Mouse (Mus musculus) neural tube, embryonic 11.5 days (tissue): ENCODE results near the gene Poc1a. TPM values are rescaled to one million over a fixed set of nuclear protein-coding genes. Genes with fewer than 3 reads are reported as not detected.

Experiments
- ATAC-seq: fragments of 200-750 bp; cut with Nextera tagmentation; 2 replicates; pipeline ENCODE4 v1.8.0; 2017; ENCODE audit warnings: moderate number of reproducible peaks, mild to moderate bottlenecking, moderate TSS enrichment, moderate library complexity; ENCODE audit not compliant: insufficient read depth, low FRiP score, low TSS enrichment
- DNase-seq: peaks from one replicate; pipeline ENCODE4 v3.0.0-alpha.2; 2015; ENCODE audit warnings: low spot score
- H3K27ac ChIP-seq: fragments of 300-500 bp; sonication (generic); 2 replicates; pipeline ENCODE4 v1.5.1; 2014; ENCODE audit warnings: low read depth, mild to moderate bottlenecking, low read length
- H3K27me3 ChIP-seq: fragments of 300-500 bp; sonication (generic); 2 replicates; pipeline ENCODE4 v1.6.1; 2014; ENCODE audit warnings: mild to moderate bottlenecking, low read length, mixed read lengths; ENCODE audit not compliant: control insufficient read depth, insufficient read depth
- H3K36me3 ChIP-seq: fragments of 300-500 bp; sonication (generic); 2 replicates; pipeline ENCODE4 v1.6.1; 2014; ENCODE audit warnings: mild to moderate bottlenecking, low read length, moderate library complexity, mixed read lengths; ENCODE audit not compliant: control insufficient read depth, insufficient read depth
- H3K4me1 ChIP-seq: fragments of 300-500 bp; sonication (generic); 2 replicates; pipeline ENCODE4 v1.6.1; 2014; ENCODE audit warnings: low read length, mixed read lengths; ENCODE audit not compliant: control insufficient read depth, insufficient read depth
- H3K4me2 ChIP-seq: fragments of 300-500 bp; sonication (generic); 2 replicates; pipeline ENCODE4 v1.6.1; 2014; ENCODE audit warnings: low read depth, mild to moderate bottlenecking, moderate library complexity
- H3K4me3 ChIP-seq: fragments of 300-500 bp; sonication (generic); 2 replicates; pipeline ENCODE4 v1.5.1; 2014; ENCODE audit warnings: low read depth, low read length
- H3K9ac ChIP-seq: fragments of 300-500 bp; sonication (generic); 2 replicates; pipeline ENCODE4 v1.6.1; 2014; ENCODE audit warnings: mild to moderate bottlenecking, low read length
- H3K9me3 ChIP-seq: fragments of 300-500 bp; sonication (generic); 2 replicates; pipeline ENCODE4 v1.6.1; 2016; ENCODE audit warnings: low read length; ENCODE audit not compliant: control insufficient read depth
- WGBS: fragments of 180-500 bp; shearing (Covaris S2); extraction: QIAGEN DNeasy Blood & Tissue Kit; methylation state at CpG from one replicate; pipeline ENCODE4 v1.1.7; 2014; 5-methylcytosine and 5-hydroxymethylcytosine counted together
- polyA plus RNA-seq: library from polyadenylated mRNA; unstranded; fragments of >200 nt; fragmentation: Nextera tagmentation; extraction: Ambion mirVana; gene quantifications from 2 replicates; pipeline ENCODE4 v1.2.1, GENCODE M21; 2014

Gene Poc1a
- polyA plus RNA-seq, 1 experiment from 2014 or later, result 26.6 TPM

DNA sequence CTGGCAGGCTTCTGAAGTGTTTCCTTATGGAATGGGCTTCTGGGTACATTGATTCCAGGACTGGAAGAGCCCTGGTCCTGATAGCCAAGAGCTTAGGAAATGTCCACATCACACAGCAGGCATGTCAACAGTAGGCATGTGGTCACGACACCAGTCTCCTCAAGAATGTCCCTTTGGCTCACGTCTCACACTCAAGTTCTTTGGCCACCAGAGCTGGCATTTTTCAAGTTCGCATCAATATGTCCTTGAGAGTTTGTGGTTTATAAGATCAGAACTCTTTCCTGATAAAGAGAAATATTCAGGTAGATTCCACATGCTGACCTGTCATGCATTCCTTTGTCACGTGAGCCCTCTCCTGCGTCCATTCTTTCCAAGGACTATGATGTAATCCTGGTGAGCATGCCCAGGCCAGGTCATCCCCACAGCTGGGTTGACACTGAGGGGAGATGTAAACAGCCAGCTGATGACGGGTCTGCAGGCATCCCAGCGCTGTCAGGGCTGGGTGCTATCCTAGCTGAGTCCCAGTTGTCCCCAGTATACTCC is 47.3 kb downstream of the Poc1a start:
- ATAC-seq (no peak), DNase-seq (no peak)
- Histone ChIP-seq H3K9ac (no peak overlapping the region), H3K9me3 (no peaks in the 10 kb centered on the region), H3K36me3 (no peaks in the 10 kb centered on the region), H3K4me2 (no peak overlapping the region), H3K4me1 (no peaks in the 10 kb centered on the region; the same call in 1 of the 2 replicates), H3K27me3 (no peaks in the 10 kb centered on the region), H3K4me3 (no peak overlapping the region), H3K27ac (no peak overlapping the region)
- 79% methylated on average over 7 of the region's 7 CpGs for WGBS

- H3K4me3 ChIP-seq, result no peak overlapping the region
- no peak overlapping the region for H3K27ac ChIP-seq
- no peak overlapping the region for H3K4me2 ChIP-seq
- no peaks in the 10 kb centered on the region for H3K36me3 ChIP-seq
- H3K9ac ChIP-seq, result no peak overlapping the region
- 67% methylated on average over 5 of the region's 5 CpGs for WGBS
- H3K9me3 ChIP-seq, result no peaks in the 10 kb centered on the region
- ATAC-seq (no peak), DNase-seq (no peak)
- no peaks in the 10 kb centered on the region; the same call in 1 of the 2 replicates for H3K4me1 ChIP-seq
- no peaks in the 10 kb centered on the region for H3K27me3 ChIP-seq
These were observed 48.1 kb downstream of the Poc1a start for GRCm38 (mm10) chr9:106328772-106329511.

GRCm38 (mm10) chr9:106332746-106333145 is 51.9 kb downstream of the Poc1a start:
- Histone ChIP-seq H3K36me3 (no peaks in the 10 kb centered on the region), H3K27me3 (no peaks in the 10 kb centered on the region), H3K4me1 (peaks cover 5% of the 10 kb centered on the region; the same call in 1 of the 2 replicates), H3K4me2 (no peak overlapping the region), H3K9ac (no peak overlapping the region), H3K4me3 (no peak overlapping the region), H3K27ac (no peak overlapping the region), H3K9me3 (no peaks in the 10 kb centered on the region)
- no peak for ATAC-seq
- 86% methylated on average over 3 of the region's 3 CpGs for WGBS
- no peak for DNase-seq

- Histone ChIP-seq H3K9ac (no peak overlapping the region), H3K27ac (peak overlapping the region; percentile 62; the same call in 1 of the 2 replicates)
- WGBS, result 79% methylated on average over 9 of the region's 9 CpGs
These were observed 56.8 kb downstream of the Poc1a start for GRCm38 (mm10) chr9:106337620-106338019.

DNA sequence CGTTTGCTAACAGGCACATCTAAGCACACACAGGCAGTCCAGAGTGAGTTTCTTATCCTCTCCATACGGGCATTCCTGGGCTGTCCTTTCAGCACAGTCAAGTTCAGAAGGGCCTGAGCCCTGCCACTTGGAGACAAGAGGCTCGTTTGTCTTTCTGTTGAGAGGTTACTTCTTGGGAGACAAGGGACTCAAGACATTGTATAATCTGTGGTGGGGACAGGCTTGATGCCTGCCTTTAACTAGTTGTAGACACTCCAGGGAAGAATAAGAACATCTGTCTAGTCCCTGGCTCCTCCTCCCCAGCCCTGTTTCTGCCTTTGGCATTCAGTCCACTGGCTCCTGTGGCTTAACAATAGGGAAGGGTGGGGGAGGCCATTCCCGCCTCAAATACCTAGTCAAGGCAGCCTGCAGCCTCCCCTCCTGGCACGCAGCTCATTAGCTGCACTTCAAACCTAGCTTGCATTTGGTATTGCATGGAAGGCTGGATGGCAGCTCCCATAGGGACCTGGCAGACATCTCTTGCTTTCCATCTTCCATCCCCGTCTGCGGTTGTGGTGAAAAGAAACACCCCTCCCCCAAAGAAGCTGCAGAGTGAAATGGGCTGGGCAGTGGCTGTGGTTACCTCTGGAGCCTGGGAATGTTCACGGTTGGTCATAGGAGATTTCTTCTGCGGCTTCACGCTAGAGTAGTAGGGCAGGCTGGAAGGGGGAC is 57.8 kb downstream of the Poc1a start:
- DNase-seq (peak; percentile 53), ATAC-seq (peak; percentile 48; the same call in 1 of the 2 replicates)
- Histone ChIP-seq H3K4me2 (no peak overlapping the region), H3K27me3 (no peaks in the 10 kb centered on the region), H3K27ac (peak overlapping the region; percentile 62), H3K9ac (peak overlapping the region; percentile 44), H3K4me3 (no peak overlapping the region), H3K4me1 (peaks cover 26% of the 10 kb centered on the region), H3K9me3 (no peaks in the 10 kb centered on the region), H3K36me3 (no peaks in the 10 kb centered on the region)
- 13% methylated on average over 10 of the region's 10 CpGs for WGBS

More at GRCm38 (mm10) chr9:106337620-106338019, 56.8 kb downstream of the Poc1a start:
- H3K36me3 ChIP-seq, result no peaks in the 10 kb centered on the region
- ATAC-seq, result no peak
- no peak overlapping the region for H3K4me3 ChIP-seq
- H3K9me3 ChIP-seq, result no peaks in the 10 kb centered on the region
- H3K4me2 ChIP-seq, result no peak overlapping the region
- H3K27me3 ChIP-seq, result no peaks in the 10 kb centered on the region
- no peak for DNase-seq
- peaks cover 26% of the 10 kb centered on the region for H3K4me1 ChIP-seq

DNA sequence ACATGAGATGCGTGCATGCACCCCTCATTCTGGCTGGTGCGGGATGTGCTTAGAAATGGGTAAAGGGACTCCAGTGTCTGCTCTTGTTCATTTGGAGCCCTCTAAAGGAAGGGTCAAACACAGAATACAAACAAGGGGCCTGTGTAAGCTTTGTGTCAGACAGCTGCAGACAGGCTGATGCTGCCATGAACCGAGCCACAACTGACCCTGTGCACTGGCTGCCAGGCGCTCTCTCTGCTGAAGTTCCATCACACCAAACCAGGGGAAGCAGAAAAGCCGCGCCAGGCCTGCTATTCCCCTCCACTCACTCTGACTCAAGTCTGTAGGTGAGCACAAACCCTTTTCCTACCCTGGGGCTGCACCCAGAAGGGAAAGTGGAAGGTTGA is 58.3 kb downstream of the Poc1a start:
- no peaks in the 10 kb centered on the region for H3K27me3 ChIP-seq
- no peak for ATAC-seq
- 63% methylated on average over 6 of the region's 6 CpGs for WGBS
- no peaks in the 10 kb centered on the region for H3K9me3 ChIP-seq
- peaks cover 26% of the 10 kb centered on the region for H3K4me1 ChIP-seq
- H3K27ac ChIP-seq, result peak overlapping the region; percentile 62
- no peak overlapping the region for H3K4me3 ChIP-seq
- no peaks in the 10 kb centered on the region for H3K36me3 ChIP-seq
- DNase-seq, result no peak
- H3K9ac ChIP-seq, result peak overlapping the region; percentile 44
- no peak overlapping the region for H3K4me2 ChIP-seq

- WGBS, result 87% methylated on average over 4 of the region's 4 CpGs
- Histone ChIP-seq H3K4me2 (no peak overlapping the region), H3K27ac (peak overlapping the region; percentile 62; the same call in 1 of the 2 replicates), H3K9me3 (no peaks in the 10 kb centered on the region), H3K9ac (no peak overlapping the region), H3K27me3 (no peaks in the 10 kb centered on the region), H3K36me3 (no peaks in the 10 kb centered on the region), H3K4me1 (peaks cover 26% of the 10 kb centered on the region), H3K4me3 (no peak overlapping the region)
- no peak for ATAC-seq
- no peak for DNase-seq
These were observed 58.9 kb downstream of the Poc1a start for GRCm38 (mm10) chr9:106339730-106340129.

DNA sequence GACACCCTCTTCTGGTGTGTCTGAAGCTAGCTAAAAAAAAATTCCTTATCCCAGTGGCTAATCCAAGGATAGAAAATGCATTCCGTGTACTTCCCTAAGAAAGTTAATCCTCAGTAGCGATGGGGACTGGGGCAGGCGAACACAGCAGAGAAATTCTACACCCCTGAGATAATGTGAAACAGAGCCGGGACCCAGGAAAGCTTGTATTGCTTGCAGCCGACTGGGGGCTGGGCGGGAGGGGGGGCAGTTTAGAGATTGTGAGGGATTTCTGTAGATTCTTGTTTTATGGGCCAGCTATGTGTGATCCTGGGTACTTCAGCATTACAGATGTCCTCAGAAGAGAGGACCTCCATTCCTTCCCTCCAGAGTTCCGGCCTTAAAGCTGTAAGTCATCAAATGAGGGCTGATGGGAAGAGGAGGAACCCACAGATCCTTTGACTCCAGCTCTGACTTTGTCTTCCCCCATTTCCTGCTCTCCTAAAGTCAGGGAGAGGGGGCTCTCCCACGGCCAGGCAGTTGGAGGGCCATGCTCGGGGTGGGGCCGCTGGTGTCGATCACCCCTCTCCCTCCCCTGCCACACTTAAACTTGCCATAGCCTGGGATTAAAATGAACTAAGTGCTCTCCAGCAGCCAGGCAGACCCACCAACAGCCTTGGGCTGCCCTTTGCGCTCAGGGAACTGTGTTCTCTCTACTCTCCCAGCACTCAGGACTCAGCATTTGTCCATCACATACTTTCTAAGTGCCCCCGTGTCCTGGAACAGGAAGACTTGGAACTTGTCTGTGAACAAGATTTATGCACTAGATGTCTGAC is 59.8 kb downstream of the Poc1a start:
- Histone ChIP-seq H3K27me3 (no peaks in the 10 kb centered on the region), H3K9ac (peak overlapping the region; percentile 10; the same call in 1 of the 2 replicates), H3K27ac (0 out of 2 replicates have a peak overlapping the region, but pooled peaks have one; percentile 35)

More for the DNA sequence above, 59.8 kb downstream of the Poc1a start:
- H3K4me2 ChIP-seq, result no peak overlapping the region
- no peaks in the 10 kb centered on the region for H3K36me3 ChIP-seq
- H3K9me3 ChIP-seq, result no peaks in the 10 kb centered on the region
- peaks cover 26% of the 10 kb centered on the region for H3K4me1 ChIP-seq
- ATAC-seq, result no peak
- 46% methylated on average over 13 of the region's 13 CpGs for WGBS
- H3K4me3 ChIP-seq, result no peak overlapping the region
- no peak for DNase-seq
